Mouse (Mus musculus) left cerebral cortex, postnatal 4 days (tissue): ENCODE measurements around the gene Irak1bp1. TPM values are rescaled to one million over a fixed set of nuclear protein-coding genes. Genes with fewer than 3 reads are reported as not detected.
A peak's percentile ranks its signal among the peaks of the same experiment; 100 is the strongest.

Experiments
- DNase-seq: peaks from one replicate; pipeline ENCODE4 v3.0.0-alpha.2; 2022
- intact Hi-C: fragments of 180-260 bp; cut with DNase I; formaldehyde crosslinking; loops from one replicate; pipeline ENCODE4 v1.15.1; 2025
- total RNA-seq, 2 experiments: library from RNA; stranded (reverse); gene quantifications; 2 replicates each; pipeline ENCODE4 v1.2.3; 2021

Irak1bp1 gene
- total RNA-seq = 10 to 100 TPM; 24.5 to 29.0 TPM

GRCm38 (mm10) chr9:82829007-82829689 is at the start of gene Irak1bp1:
Gene Irak1bp1, plus strand, starts transcription at chr9:82829540.
- no peak for DNase-seq
- intact Hi-C loops = no loop called here

- no peak for DNase-seq
- intact Hi-C loops = no loop called here
Observed at GRCm38 (mm10) chr9:82788375-82788774, 41.0 kb upstream of the Irak1bp1 start.

- peak; percentile 9 for DNase-seq
- intact Hi-C loops = no loop called here
Observed at GRCm38 (mm10) chr9:82800360-82800759, 29.0 kb upstream of the Irak1bp1 start.

- no peak for DNase-seq
- intact Hi-C loops = no loop called here
Observed at GRCm38 (mm10) chr9:82807129-82807528, 22.2 kb upstream of the Irak1bp1 start.

- intact Hi-C loops = no loop called here
- DNase-seq = no peak
Observed at GRCm38 (mm10) chr9:82807635-82808034, 21.7 kb upstream of the Irak1bp1 start.

- intact Hi-C loops = no loop called here
- DNase-seq = no peak
Observed at GRCm38 (mm10) chr9:82812172-82812963, 17.0 kb upstream of the Irak1bp1 start.

GRCm38 (mm10) chr9:82814536-82814935 is 14.8 kb upstream of the Irak1bp1 start:
- intact Hi-C loops = no loop called here
- DNase-seq = no peak

- intact Hi-C loops = loop anchor here (5.0 kb wide), 1 partner anchor 1178 kb away; no protein-coding TSS in a partner anchor
- no peak for DNase-seq
Observed at GRCm38 (mm10) chr9:82815257-82815785, 14.0 kb upstream of the Irak1bp1 start.

- intact Hi-C loops = no loop called here
- DNase-seq = no peak
Observed at GRCm38 (mm10) chr9:82826426-82826825, 2.9 kb upstream of the Irak1bp1 start.

- intact Hi-C loops = no loop called here
- peak; percentile 93 for DNase-seq
Observed at GRCm38 (mm10) chr9:82829693-82830430, 522 bp downstream of the Irak1bp1 start.

- DNase-seq = no peak
- intact Hi-C loops = no loop called here
Observed at GRCm38 (mm10) chr9:82831891-82832290, 2.6 kb downstream of the Irak1bp1 start.

- no peak for DNase-seq
- intact Hi-C loops = no loop called here
Observed at GRCm38 (mm10) chr9:82835921-82836320, 6.6 kb downstream of the Irak1bp1 start.

- intact Hi-C loops = no loop called here
Observed at GRCm38 (mm10) chr9:82842671-82843070, 13.3 kb downstream of the Irak1bp1 start.

GRCm38 (mm10) chr9:82854040-82854439 is 24.7 kb downstream of the Irak1bp1 start:
- intact Hi-C loops = no loop called here
- no peak for DNase-seq

More at GRCm38 (mm10) chr9:82842671-82843070, 13.3 kb downstream of the Irak1bp1 start:
- DNase-seq = no peak

GRCm38 (mm10) chr9:82854973-82855614 is 25.8 kb downstream of the Irak1bp1 start:
- DNase-seq = no peak
- intact Hi-C loops = no loop called here

GRCm38 (mm10) chr9:82856241-82856640 is 26.9 kb downstream of the Irak1bp1 start:
- DNase-seq = no peak
- intact Hi-C loops = no loop called here

GRCm38 (mm10) chr9:82860805-82861204 is 31.5 kb downstream of the Irak1bp1 start:
- intact Hi-C loops = no loop called here
- no peak for DNase-seq

- no peak for DNase-seq
- intact Hi-C loops = no loop called here
Observed at GRCm38 (mm10) chr9:82861316-82861715, 32.0 kb downstream of the Irak1bp1 start.

GRCm38 (mm10) chr9:82861775-82862430 is 32.6 kb downstream of the Irak1bp1 start:
- DNase-seq = no peak
- intact Hi-C loops = no loop called here

- intact Hi-C loops = no loop called here
- DNase-seq = no peak
Observed at GRCm38 (mm10) chr9:82866121-82866520, 36.8 kb downstream of the Irak1bp1 start.
